Mouse (Mus musculus): Measurements from ENCODE around the gene Atg4a-ps.

GRCm38 (mm10) chr3:103623893-103624470 lies 21.9 kb downstream of the Atg4a-ps start:
- TF ChIP-seq CTCF (IDR thresholded peaks at IDR 0.05; ENCODE audit: insufficient read depth, low read depth, low read length) (no peak), POLR2A (IDR thresholded peaks at IDR 0.05; ENCODE audit: insufficient read depth, low read depth, low read length) (no peak)

Measured in olfactory bulb, adult 2 months (tissue).